Mouse (Mus musculus) ovary, postnatal 36 days (tissue): ENCODE data around the gene Gas2.
A peak's percentile ranks its signal among the peaks of the same experiment; 100 is the strongest.

Experiments
- DNase-seq: peaks from one replicate; pipeline ENCODE4 v3.0.0; 2022; ENCODE audit warnings: low spot score, mixed read lengths

Gas2 gene

GRCm38 (mm10) chr7:51861250-51862096 is at the start of gene Gas2:
TSS of gene Gas2 (plus strand) at chr7:51862015.
- DNase-seq = peak; percentile 91

DNA sequence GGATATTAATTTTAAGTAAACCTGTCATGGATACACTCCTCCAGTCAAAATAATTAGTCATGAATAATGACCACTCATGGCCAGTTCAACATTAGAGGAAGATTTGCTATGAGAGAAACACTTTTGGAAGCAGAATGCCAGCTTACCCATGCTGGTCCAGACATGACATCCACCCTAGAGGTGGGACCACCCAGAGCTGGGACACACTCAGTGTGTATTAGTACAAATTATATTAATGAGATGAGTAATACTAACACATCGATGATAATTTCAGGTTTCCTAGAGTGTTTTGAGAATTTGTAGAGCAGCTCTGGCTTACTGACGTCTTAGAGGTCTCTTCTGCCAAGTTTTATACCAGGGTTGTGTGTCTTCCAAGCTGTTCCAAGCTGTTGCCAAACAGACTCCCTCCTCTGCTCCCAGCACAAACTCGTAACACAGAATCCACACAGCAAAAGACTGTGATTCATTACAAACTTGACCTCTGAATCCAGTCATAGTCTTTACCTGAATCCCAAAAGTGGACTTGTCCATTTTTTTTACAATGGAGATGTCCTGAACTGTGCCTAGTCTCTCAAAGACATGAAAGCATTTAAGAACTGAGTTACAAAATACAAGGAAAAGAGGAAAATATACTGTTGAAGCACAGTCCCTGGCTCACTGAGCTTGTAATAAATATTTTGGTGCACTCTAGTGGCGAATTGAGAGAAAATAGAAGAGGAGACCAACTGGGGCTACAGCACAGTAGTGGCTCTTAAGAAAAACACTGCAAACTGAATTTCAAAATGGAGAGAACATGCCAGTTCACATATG is 46.1 kb upstream of the Gas2 start:
- no peak for DNase-seq

GRCm38 (mm10) chr7:51816283-51816839 is 45.5 kb upstream of the Gas2 start:
- no peak for DNase-seq

DNA sequence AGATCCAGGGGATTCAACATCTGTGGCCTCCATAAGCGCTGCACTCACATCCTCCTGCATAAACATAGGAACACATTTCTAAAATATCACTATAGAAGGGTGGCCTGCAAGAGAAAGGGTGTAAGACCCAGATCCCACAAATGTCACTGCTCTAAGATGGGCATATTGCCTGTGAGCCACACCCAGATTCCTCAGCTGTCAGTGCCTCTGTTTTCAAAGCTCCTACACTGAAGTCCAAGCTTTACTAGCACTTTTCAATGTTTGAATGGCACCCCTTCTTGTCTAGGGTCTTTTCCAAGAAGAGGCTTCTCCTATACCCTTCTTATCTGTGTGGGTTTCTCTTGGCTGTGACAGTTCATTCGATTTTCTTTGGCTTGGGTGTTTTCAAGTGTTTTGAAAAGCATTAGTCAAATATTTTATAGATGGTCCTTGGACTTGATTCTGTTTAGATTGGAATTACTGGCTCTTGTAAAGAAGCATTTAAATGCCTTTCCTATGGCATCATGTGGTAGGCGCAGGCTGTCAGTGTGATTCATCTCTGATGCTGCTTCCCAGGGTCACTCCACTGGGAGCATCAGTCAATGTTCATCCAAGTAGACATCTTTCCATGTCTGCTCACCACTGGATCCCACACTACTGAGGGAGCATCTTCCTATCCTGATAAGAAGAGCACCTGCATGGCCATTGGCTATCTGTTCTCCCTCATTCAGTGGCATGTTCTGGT is 43.4 kb upstream of the Gas2 start:
- no peak for DNase-seq

DNA sequence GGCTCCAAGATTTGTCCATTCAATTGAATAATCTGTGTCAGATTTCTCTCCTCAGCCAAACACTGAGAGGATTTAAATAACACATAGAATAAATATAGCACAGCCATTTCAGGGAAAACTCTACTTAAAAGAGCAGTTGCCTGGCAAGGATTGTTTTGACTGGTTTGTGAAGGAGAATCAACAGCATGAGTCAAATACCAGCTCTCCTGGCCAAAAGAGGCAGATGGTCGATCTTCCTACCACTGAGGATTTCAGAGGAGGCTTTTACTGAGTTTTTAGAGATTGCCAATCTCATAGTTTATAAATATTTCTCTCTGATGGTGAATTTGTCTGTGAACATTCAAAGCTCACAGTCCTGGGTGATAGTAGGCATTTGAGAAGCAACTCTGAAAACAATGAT is 41.9 kb upstream of the Gas2 start:
- DNase-seq = no peak

- no peak for DNase-seq
These were observed 40.3 kb upstream of the Gas2 start for GRCm38 (mm10) chr7:51821467-51821866.

- DNase-seq = no peak
These were observed 38.1 kb upstream of the Gas2 start for GRCm38 (mm10) chr7:51823562-51824338.

- DNase-seq = no peak
These were observed 29.9 kb upstream of the Gas2 start for GRCm38 (mm10) chr7:51831917-51832316.

GRCm38 (mm10) chr7:51840515-51840914 is 21.3 kb upstream of the Gas2 start:
- no peak for DNase-seq

GRCm38 (mm10) chr7:51850877-51851276 is 10.9 kb upstream of the Gas2 start:
- no peak for DNase-seq

GRCm38 (mm10) chr7:51851890-51852507 is 9.8 kb upstream of the Gas2 start:
- DNase-seq = no peak

GRCm38 (mm10) chr7:51862097-51862492 is 280 bp downstream of the Gas2 start, which contains the start of gene Fancf:
TSS of gene Fancf (minus strand) at chr7:51862267.
- DNase-seq = peak; percentile 97

GRCm38 (mm10) chr7:51862842-51863241 is 1.0 kb downstream of the Gas2 start:
- DNase-seq = no peak

- no peak for DNase-seq
These were observed 3.5 kb downstream of the Gas2 start for GRCm38 (mm10) chr7:51865336-51865735.

GRCm38 (mm10) chr7:51867983-51868382 is 6.2 kb downstream of the Gas2 start:
- no peak for DNase-seq

GRCm38 (mm10) chr7:51872041-51872440 is 10.2 kb downstream of the Gas2 start:
- DNase-seq = no peak

DNA sequence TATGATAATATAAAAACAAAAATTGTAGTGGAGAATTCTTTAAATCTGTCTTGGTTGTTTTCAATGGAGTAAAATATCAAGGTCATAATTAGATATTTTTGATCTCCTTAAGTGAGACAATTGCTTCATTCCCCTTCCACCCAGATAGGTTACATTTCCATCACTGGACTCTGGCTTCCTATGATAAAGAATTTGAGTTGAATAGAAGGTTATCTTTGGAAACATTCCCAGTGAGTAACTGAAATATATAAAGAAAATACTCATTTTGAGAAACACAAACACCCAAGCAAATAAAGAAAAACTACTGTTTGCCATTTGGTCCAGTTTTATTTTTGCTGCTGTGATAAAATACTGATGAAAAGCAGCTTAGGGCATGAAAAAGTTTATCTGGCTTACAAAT is 10.8 kb downstream of the Gas2 start:
- no peak for DNase-seq

- DNase-seq = no peak
These were observed 14.5 kb downstream of the Gas2 start for GRCm38 (mm10) chr7:51876316-51876715.

DNA sequence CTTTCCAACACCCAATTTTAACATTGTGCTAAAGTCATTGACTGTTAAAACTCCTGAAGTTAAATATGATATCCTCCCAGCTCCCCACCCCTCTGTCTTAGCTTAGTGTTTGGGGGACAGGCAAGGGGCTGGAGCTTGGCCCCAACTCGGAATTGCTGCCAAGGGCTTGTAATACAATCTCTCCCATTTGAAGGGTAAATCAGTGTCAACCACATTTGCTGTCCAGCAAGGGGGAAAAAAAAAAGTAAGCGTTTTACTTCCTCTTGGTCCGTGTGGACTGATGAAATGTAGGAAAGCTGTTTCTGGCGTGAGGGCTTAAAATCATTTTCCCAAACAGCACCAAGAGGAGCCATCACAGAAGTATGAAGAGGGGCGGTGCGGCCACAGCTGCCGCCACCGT is 16.9 kb downstream of the Gas2 start:
- no peak for DNase-seq

DNA sequence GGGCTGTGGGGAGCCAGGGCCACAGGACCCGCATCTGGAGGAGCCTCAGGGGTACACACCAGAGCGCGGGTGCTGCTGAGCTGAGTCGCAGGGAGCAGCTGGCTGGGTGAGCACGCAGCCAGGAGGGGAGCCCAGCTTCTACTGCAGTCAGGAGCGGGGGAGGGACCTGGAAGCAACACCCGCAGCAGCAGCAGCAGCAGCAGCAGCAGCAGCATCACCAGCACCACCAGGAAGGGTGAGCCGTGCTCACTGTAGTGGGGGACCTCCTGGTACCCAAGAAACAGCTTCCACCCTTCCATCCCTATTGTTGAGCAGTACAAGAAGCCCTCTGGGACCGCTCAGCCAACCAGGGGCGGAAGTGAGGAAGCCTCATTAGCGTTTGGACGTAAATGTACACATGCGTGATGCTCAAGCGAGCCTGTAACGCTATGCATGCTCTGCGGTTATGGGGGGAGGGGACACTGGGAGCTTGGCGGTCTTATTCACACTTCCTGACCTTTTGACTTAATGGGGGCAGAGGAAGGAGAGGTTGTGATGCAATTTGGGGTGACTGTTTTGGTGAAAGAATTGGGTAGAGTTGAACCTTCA is 17.4 kb downstream of the Gas2 start:
- DNase-seq = peak; percentile 39
